Mouse (Mus musculus) testis, adult 10 weeks (tissue): ENCODE results near the gene Atf6. TPM values are rescaled to one million over a fixed set of nuclear protein-coding genes. Genes with fewer than 3 reads are reported as not detected.

Experiments used
- polyA plus RNA-seq: library from polyadenylated mRNA; stranded (reverse); fragments of 350-450 nt; fragmentation: Illumina TruSeq; extraction: RNeasy Lipid Tissue Mini Kit (QIAGEN cat#74804); gene quantifications from one replicate; pipeline ENCODE4 v1.2.3, GENCODE M21; 2014; ENCODE audit warnings: low read depth, low replicate concordance

The Atf6 gene
- 11.7 TPM for polyA plus RNA-seq

DNA sequence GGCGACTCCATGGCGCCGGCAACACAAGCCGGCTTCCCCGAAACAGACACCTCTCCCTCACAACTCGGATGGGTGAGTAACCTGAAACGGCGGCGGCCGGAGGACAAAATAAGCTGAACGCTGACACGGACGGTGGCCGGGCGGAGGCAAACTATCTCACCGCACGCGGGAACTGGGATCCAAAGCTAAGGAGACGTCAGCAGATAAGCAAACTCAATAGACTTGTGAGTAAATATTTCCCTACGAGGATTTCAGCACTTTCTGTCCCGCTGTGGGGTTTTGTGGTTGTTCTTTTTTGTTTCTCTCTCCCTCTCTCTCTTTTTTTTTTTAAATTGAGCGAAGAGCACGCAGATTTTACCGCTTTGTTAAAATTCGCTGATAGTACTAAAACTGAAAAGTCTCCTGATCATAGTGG, at the start of gene Atf6:
Gene Atf6, minus strand, starts transcription at position 81 of the 415 bp plus-strand sequence.

DNA sequence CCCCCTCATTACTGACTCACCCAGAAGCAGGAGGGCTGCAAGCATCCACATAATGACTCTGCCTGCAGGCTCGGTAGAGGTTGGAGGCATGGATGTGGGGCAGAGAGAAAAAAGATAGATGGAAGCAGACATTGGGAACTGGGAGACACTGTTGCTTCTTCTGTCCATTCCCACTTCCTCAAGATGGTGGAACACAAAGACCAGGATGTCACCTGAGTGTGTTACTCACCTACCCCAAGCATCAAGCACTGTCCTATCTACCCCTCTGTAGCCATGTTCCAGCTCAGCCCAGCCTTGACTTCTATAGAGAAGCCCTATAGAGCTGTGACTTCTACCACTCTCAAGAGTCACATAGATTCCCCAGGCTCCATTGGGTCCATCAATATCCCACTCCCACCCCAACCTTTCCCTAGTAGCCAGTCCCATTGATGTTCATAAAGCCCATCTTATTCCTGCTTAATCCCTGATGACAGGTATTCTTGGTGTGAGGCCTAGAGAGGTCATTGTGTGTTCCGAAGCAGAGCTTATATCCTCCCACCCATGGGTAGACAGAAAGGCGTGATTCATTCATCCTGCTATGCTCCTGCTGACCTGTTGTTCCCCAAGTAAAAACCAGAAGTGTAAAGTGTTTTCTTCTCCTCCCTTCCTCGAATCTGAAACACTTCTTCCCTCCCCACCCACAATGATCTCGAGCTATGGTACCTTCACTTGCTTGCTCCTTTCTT, 45.5 kb upstream of the Atf6 start, which contains the start of gene Fcrlb:
Gene Fcrlb, minus strand, starts transcription at position 51 of the 725 bp plus-strand sequence.

GRCm38 (mm10) chr1:170884978-170885561, 17.5 kb upstream of the Atf6 start, which contains the start of the genes Gm26620 and Dusp12:
Gene Gm26620, plus strand, starts transcription at chr1:170885065.
Gene Dusp12, minus strand, starts transcription at chr1:170885540.

Other genes starting within 250 kb of the Atf6 start
- gene Olfml2b, start 223.2 kb downstream of the Atf6 start, polyA plus RNA-seq: 2.0 TPM
- 2.5 TPM for gene Gm26620, start 17.3 kb upstream of the Atf6 start, polyA plus RNA-seq
- gene Dusp12, start 17.8 kb upstream of the Atf6 start, polyA plus RNA-seq: 10.9 TPM
- gene Fcrlb, start 45.2 kb upstream of the Atf6 start, polyA plus RNA-seq: not detected
- 1.7 TPM for gene Fcrla, start 59.8 kb upstream of the Atf6 start, polyA plus RNA-seq
- gene Fcgr2b, start 108.8 kb upstream of the Atf6 start, polyA plus RNA-seq: 11.1 TPM
- not detected for gene Fcgr4, start 151.1 kb upstream of the Atf6 start, polyA plus RNA-seq
- 24.2 TPM for gene Fcgr3, start 197.2 kb upstream of the Atf6 start, polyA plus RNA-seq
- 111 TPM for gene Cfap126, start 246.1 kb upstream of the Atf6 start, polyA plus RNA-seq